Mouse (Mus musculus): Measurements from ENCODE around the gene Notch1.

GRCm38 (mm10) chr2:26500027-26500598, 16.4 kb downstream of the Notch1 start:
- no peak for TF ChIP-seq EP300 (IDR thresholded peaks at IDR 0.05; ENCODE audit: low read depth)
- TF ChIP-seq CTCF (IDR thresholded peaks at IDR 0.05; ENCODE audit: low read depth): no peak
